Mouse (Mus musculus): ENCODE data around the gene Gucy2g. TPM values are rescaled to one million over a fixed set of nuclear protein-coding genes. Genes with fewer than 3 reads are reported as not detected.

Gucy2g gene
- polyA plus RNA-seq, 1 experiment, result 0.88 TPM

DNA sequence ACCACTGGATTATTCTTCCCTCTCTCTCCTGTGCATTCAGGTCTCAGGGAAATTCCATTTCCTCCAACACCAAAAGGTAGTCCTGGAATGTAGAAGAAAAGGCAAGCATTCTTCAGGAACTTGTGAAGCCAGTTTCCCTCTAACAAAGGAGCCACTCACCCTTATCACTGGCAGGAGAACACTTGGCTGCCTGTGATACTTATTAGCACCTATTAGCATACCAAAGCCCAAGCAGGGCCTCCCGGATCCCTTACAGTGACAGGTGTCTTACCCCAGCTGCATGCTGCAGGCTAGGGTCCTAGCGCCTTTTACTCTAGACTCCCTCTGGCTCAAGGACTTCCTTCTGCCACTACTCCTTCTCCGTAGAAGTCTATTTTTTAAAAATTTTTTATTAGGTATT is 30.4 kb upstream of the Gucy2g start:
- Histone ChIP-seq H3K36me3 (ENCODE audit: control insufficient read depth, insufficient read depth, low read length) (peaks cover 1% of the 10 kb centered on the region), H3K27me3 (replicated peaks; ENCODE audit: control insufficient read depth, insufficient read depth, low read length) (no peaks in the 10 kb centered on the region), H3K4me1 (ENCODE audit: control insufficient read depth, insufficient read depth, low read length) (peaks cover 18% of the 10 kb centered on the region; the same call in 1 of the 2 replicates), H3K27ac (ENCODE audit: insufficient read depth, low read depth, low read length) (no peak overlapping the region), H3K4me3 (ENCODE audit: insufficient read depth, low read depth, low read length) (no peak overlapping the region)
- WGBS, result 70% methylated on average over 3 of the region's 3 CpGs
- TF ChIP-seq CTCF (conservative IDR thresholded peaks at IDR 0.05; ENCODE audit: insufficient read depth, insufficient read length, low read depth, low read length) (no peak), POLR2A (IDR thresholded peaks at IDR 0.05; ENCODE audit: low read depth, low read length) (no peak)
- DNase-seq, result no peak

DNA sequence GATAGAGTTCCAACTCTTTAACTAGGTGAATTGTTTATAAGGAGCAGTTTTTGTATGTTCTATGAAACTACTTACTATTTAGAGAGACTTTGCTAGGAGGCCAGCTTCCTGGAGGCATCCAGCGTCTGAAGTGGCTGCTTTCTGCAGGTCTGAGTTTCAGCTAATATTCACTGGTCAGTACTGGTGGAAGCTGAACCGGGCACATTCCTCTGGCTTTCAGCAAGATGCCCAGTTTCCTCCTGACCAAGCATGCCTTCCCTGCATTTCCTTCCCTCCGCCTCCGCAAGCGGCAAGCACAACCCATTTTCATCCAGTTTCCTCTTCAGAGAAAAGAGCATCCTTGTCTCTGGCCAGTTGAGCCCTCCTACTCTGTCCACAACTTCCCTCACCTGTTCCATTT is 28.0 kb upstream of the Gucy2g start:
- Histone ChIP-seq H3K27ac (ENCODE audit: insufficient read depth, low read depth, low read length) (peak overlapping the region; percentile 81), H3K4me1 (ENCODE audit: control insufficient read depth, insufficient read depth, low read length) (peaks cover 19% of the 10 kb centered on the region; the same call in 1 of the 2 replicates), H3K36me3 (ENCODE audit: control insufficient read depth, insufficient read depth, low read length) (no peaks in the 10 kb centered on the region; the same call in none of the 2 replicates), H3K4me3 (ENCODE audit: insufficient read depth, low read depth, low read length) (no peak overlapping the region), H3K27me3 (replicated peaks; ENCODE audit: control insufficient read depth, insufficient read depth, low read length) (no peaks in the 10 kb centered on the region)
- peak; percentile 54 for DNase-seq
- TF ChIP-seq POLR2A (IDR thresholded peaks at IDR 0.05; ENCODE audit: low read depth, low read length) (no peak), CTCF (conservative IDR thresholded peaks at IDR 0.05; ENCODE audit: insufficient read depth, insufficient read length, low read depth, low read length) (no peak)
- 53% methylated on average over 5 of the region's 5 CpGs for WGBS

DNA sequence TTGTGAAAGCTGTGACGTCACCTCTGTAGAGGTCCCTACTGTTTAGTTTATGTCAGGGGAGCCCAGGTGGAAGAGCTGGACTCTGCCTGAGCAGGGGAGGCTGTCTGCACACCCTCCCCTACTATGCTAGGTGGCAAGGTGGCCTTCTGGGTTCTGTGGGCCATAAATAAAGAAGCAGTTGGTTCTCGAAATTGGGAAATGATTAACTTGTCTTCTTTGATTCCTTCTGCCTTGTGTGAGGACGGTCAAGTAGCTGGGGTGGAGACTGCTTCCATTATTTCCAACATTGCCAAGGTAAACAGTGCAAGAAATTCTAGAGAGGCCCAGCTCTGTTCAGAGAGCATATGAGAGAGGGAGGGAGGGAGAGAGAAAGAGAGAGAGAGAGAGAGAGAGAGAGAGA is 27.1 kb upstream of the Gucy2g start:
- no peak overlapping the region for H3K4me3 ChIP-seq (ENCODE audit: insufficient read depth, low read depth, low read length)
- no peaks in the 10 kb centered on the region; the same call in 1 of the 2 replicates for H3K36me3 ChIP-seq (ENCODE audit: control insufficient read depth, insufficient read depth, low read length)
- no peaks in the 10 kb centered on the region for H3K27me3 ChIP-seq (replicated peaks; ENCODE audit: control insufficient read depth, insufficient read depth, low read length)
- DNase-seq, result peak; percentile 74
- WGBS, result 18% methylated on average over 3 of the region's 3 CpGs
- H3K27ac ChIP-seq (ENCODE audit: insufficient read depth, low read depth, low read length), result peak overlapping the region; percentile 70
- H3K4me1 ChIP-seq (ENCODE audit: control insufficient read depth, insufficient read depth, low read length), result peaks cover 19% of the 10 kb centered on the region; the same call in 1 of the 2 replicates
- TF ChIP-seq POLR2A (IDR thresholded peaks at IDR 0.05; ENCODE audit: low read depth, low read length), result no peak
- TF ChIP-seq CTCF (conservative IDR thresholded peaks at IDR 0.05; ENCODE audit: insufficient read depth, insufficient read length, low read depth, low read length), result no peak

DNA sequence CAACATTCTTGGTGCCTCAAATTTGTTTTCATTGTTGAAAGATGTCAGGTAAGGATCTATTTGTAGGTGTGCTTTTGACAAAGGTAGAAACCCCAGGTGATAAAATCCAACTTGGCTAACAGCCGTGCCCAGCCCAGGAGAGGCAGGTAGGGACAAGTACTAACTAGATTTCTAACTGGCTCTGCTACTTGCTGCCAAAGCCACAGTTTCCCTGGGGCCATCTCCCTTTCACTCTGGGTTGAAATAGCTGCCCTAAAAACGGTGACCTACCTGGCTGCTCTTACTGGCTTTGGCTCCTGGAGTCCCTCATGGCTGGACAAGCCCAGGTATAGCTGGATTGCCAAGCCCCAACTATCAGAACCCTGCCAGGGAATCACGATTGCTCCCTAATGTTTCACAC is 25.8 kb upstream of the Gucy2g start:
- no peak for TF ChIP-seq POLR2A (IDR thresholded peaks at IDR 0.05; ENCODE audit: low read depth, low read length)
- TF ChIP-seq CTCF (conservative IDR thresholded peaks at IDR 0.05; ENCODE audit: insufficient read depth, insufficient read length, low read depth, low read length), result no peak
- peak; percentile 82 for DNase-seq

DNA sequence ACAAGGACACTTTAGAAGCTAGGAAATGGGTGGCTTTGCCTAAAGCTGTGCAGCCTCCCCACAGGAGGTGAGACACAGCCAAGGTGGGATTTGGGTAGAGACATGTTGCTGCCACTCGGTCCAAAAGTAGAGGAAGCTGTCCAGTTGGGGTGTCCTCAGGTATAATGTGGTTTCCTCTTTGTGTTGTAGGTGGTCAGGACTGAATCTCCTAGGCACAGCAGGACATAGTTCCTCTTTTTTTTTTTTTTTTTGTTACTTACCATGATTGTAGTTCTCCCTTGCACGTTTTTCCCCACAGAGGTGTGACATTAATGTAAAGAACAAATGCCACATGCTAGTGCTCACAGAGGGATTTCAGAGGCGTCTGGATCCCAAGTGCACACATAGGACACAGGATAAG is 24.2 kb upstream of the Gucy2g start:
- no peak for TF ChIP-seq CTCF (conservative IDR thresholded peaks at IDR 0.05; ENCODE audit: insufficient read depth, insufficient read length, low read depth, low read length)
- no peak for TF ChIP-seq POLR2A (IDR thresholded peaks at IDR 0.05; ENCODE audit: low read depth, low read length)
- Histone ChIP-seq H3K27ac (ENCODE audit: insufficient read depth, low read depth, low read length) (no peak overlapping the region), H3K27me3 (replicated peaks; ENCODE audit: control insufficient read depth, insufficient read depth, low read length) (no peaks in the 10 kb centered on the region), H3K36me3 (ENCODE audit: control insufficient read depth, insufficient read depth, low read length) (no peaks in the 10 kb centered on the region), H3K4me3 (ENCODE audit: insufficient read depth, low read depth, low read length) (no peak overlapping the region), H3K4me1 (ENCODE audit: control insufficient read depth, insufficient read depth, low read length) (peaks cover 19% of the 10 kb centered on the region; the same call in 1 of the 2 replicates)
- 81% methylated on average over 3 of the region's 3 CpGs for WGBS
- no peak for DNase-seq

More for the DNA sequence above, 25.8 kb upstream of the Gucy2g start:
- H3K4me1 ChIP-seq (ENCODE audit: control insufficient read depth, insufficient read depth, low read length), result peaks cover 19% of the 10 kb centered on the region; the same call in 1 of the 2 replicates
- no peaks in the 10 kb centered on the region for H3K36me3 ChIP-seq (ENCODE audit: control insufficient read depth, insufficient read depth, low read length)
- WGBS, result 64% methylated on average over 3 of the region's 3 CpGs
- H3K27me3 ChIP-seq (replicated peaks; ENCODE audit: control insufficient read depth, insufficient read depth, low read length), result no peaks in the 10 kb centered on the region
- peak overlapping the region; percentile 88 for H3K27ac ChIP-seq (ENCODE audit: insufficient read depth, low read depth, low read length)
- no peak overlapping the region for H3K4me3 ChIP-seq (ENCODE audit: insufficient read depth, low read depth, low read length)

DNA sequence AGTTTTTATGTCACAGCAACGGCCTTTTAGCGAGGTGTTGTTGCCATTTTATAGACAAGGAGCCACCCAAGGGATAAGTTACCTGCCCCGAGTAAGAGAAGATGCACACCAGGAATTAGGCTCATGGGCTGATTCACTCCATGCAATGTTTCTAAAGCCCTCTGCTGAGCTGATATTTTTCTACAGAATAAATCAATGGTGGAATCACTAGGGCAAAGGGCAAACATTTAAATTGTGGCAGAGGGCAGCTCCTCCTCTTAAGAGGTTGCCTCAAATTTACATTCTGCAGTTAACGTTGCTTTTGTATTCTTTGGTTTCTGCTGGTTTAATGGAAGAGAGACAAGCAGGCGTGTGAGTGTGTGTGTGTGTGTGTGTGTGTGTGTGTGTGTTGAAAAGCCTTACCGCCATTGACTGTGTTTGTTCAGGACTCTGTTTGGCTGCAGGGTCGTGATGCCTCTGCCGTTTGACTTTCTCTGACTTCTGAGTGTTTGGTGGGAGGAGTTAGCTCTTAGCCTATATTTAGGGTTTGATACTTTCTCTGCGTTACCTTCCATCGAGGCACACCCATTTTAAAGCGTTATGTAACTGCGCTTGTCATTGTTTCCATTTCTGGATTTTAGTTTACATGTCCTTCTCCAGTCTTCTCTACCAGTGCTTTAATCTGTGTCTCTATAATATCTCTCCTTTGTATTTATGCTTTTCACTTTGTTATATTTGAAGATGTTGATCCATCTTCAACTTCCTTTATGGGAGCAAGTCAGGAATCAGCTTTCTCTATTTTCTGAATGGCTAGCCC is 19.6 kb upstream of the Gucy2g start:
- no peaks in the 10 kb centered on the region for H3K36me3 ChIP-seq (ENCODE audit: control insufficient read depth, insufficient read depth, low read length)
- WGBS, result 60% methylated on average over 12 of the region's 12 CpGs
- H3K4me3 ChIP-seq (ENCODE audit: insufficient read depth, low read depth, low read length), result no peak overlapping the region
- peaks cover 5% of the 10 kb centered on the region for H3K4me1 ChIP-seq (ENCODE audit: control insufficient read depth, insufficient read depth, low read length)
- no peak for DNase-seq
- TF ChIP-seq POLR2A (IDR thresholded peaks at IDR 0.05; ENCODE audit: low read depth, low read length), result no peak
- no peak for TF ChIP-seq CTCF (conservative IDR thresholded peaks at IDR 0.05; ENCODE audit: insufficient read depth, insufficient read length, low read depth, low read length)
- H3K27me3 ChIP-seq (replicated peaks; ENCODE audit: control insufficient read depth, insufficient read depth, low read length), result no peaks in the 10 kb centered on the region
- H3K27ac ChIP-seq (ENCODE audit: insufficient read depth, low read depth, low read length), result no peak overlapping the region

DNA sequence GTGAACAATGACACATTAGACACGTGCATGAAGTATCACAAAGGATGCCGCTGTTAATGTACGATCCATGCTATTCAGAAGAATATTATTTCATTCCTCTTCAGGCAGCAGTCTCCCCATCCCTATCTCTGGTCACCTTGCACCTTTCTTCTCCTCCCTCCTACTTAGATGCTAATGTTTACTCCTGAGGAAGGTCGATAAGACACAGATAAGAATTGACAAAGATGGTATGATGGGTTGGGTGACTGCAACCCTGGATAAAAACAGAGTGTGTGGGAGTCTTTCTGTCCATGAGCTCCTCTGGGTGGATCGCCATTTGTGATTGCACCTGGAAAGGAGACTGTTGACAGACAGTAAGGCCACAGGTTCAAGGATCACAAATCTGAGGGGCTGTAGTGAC is 17.5 kb upstream of the Gucy2g start:
- H3K4me1 ChIP-seq (ENCODE audit: control insufficient read depth, insufficient read depth, low read length), result peaks cover 5% of the 10 kb centered on the region
- peak overlapping the region; percentile 35; the same call in 1 of the 2 replicates for H3K27ac ChIP-seq (ENCODE audit: insufficient read depth, low read depth, low read length)
- H3K4me3 ChIP-seq (ENCODE audit: insufficient read depth, low read depth, low read length), result no peak overlapping the region
- TF ChIP-seq POLR2A (IDR thresholded peaks at IDR 0.05; ENCODE audit: low read depth, low read length), result no peak
- no peak for TF ChIP-seq CTCF (conservative IDR thresholded peaks at IDR 0.05; ENCODE audit: insufficient read depth, insufficient read length, low read depth, low read length)
- H3K27me3 ChIP-seq (replicated peaks; ENCODE audit: control insufficient read depth, insufficient read depth, low read length), result no peaks in the 10 kb centered on the region
- WGBS, result 91% methylated on average over 5 of the region's 5 CpGs
- no peak for DNase-seq
- no peaks in the 10 kb centered on the region for H3K36me3 ChIP-seq (ENCODE audit: control insufficient read depth, insufficient read depth, low read length)
